Mouse (Mus musculus): ENCODE results near the gene Lgi4. TPM values are rescaled to one million over a fixed set of nuclear protein-coding genes. Genes with fewer than 3 reads are reported as not detected.
A peak's percentile ranks its signal among the peaks of the same experiment; 100 is the strongest.

Gene Lgi4
- polyA plus RNA-seq, 1 experiment from 2014 or later = not detected

GRCm38 (mm10) chr7:31077470-31077869 is 18.3 kb downstream of the Lgi4 start:
- H3K4me2 ChIP-seq (ENCODE audit: low read depth, low read length) = no peak overlapping the region
- no peaks in the 10 kb centered on the region for H3K9me3 ChIP-seq (ENCODE audit: low read length)
- no peaks in the 10 kb centered on the region for H3K27me3 ChIP-seq (ENCODE audit: insufficient read depth, low read length)
- no peaks in the 10 kb centered on the region for H3K36me3 ChIP-seq (replicated peaks; ENCODE audit: insufficient read depth, low read length)
- ATAC-seq (no peak), DNase-seq (no peak)
- TF ChIP-seq CTCF (IDR thresholded peaks at IDR 0.05; ENCODE audit: low read depth) = no peak
- no peak for TF ChIP-seq EP300 (IDR thresholded peaks at IDR 0.05; ENCODE audit: low read depth)
- H3K27ac ChIP-seq (ENCODE audit: low read depth) = no peak overlapping the region
- H3K4me1 ChIP-seq (ENCODE audit: insufficient read depth) = no peaks in the 10 kb centered on the region
- 53% methylated on average over 6 of the region's 6 CpGs for WGBS (ENCODE audit: insufficient replicate concordance)
- no peak overlapping the region for H3K9ac ChIP-seq (replicated peaks)
- no peak overlapping the region for H3K4me3 ChIP-seq (ENCODE audit: low read depth, low read length)

GRCm38 (mm10) chr7:31077885-31078445 is 18.8 kb downstream of the Lgi4 start:
- no peak overlapping the region for H3K9ac ChIP-seq (replicated peaks)
- H3K36me3 ChIP-seq (replicated peaks; ENCODE audit: insufficient read depth, low read length) = no peaks in the 10 kb centered on the region
- no peak overlapping the region for H3K4me2 ChIP-seq (ENCODE audit: low read depth, low read length)
- no peak overlapping the region for H3K27ac ChIP-seq (ENCODE audit: low read depth)
- peaks cover 4% of the 10 kb centered on the region for H3K4me1 ChIP-seq (ENCODE audit: insufficient read depth)
- DNase-seq (no peak), ATAC-seq (peak; percentile 30; the same call in 1 of the 2 replicates)
- TF ChIP-seq CTCF (IDR thresholded peaks at IDR 0.05; ENCODE audit: low read depth) (peak; percentile 81), EP300 (IDR thresholded peaks at IDR 0.05; ENCODE audit: low read depth) (no peak)
- no peak overlapping the region for H3K4me3 ChIP-seq (ENCODE audit: low read depth, low read length)
- H3K9me3 ChIP-seq (ENCODE audit: low read length) = no peaks in the 10 kb centered on the region
- H3K27me3 ChIP-seq (ENCODE audit: insufficient read depth, low read length) = no peaks in the 10 kb centered on the region
- WGBS (ENCODE audit: insufficient replicate concordance) = 47% methylated on average over 5 of the region's 5 CpGs

GRCm38 (mm10) chr7:31079670-31080069 is 20.5 kb downstream of the Lgi4 start:
- Histone ChIP-seq H3K4me3 (ENCODE audit: low read depth, low read length) (no peak overlapping the region), H3K27ac (ENCODE audit: low read depth) (no peak overlapping the region), H3K9ac (replicated peaks) (no peak overlapping the region), H3K4me1 (ENCODE audit: insufficient read depth) (peaks cover 11% of the 10 kb centered on the region), H3K36me3 (replicated peaks; ENCODE audit: insufficient read depth, low read length) (no peaks in the 10 kb centered on the region), H3K9me3 (ENCODE audit: low read length) (no peaks in the 10 kb centered on the region), H3K27me3 (ENCODE audit: insufficient read depth, low read length) (no peaks in the 10 kb centered on the region), H3K4me2 (ENCODE audit: low read depth, low read length) (no peak overlapping the region)
- peak; percentile 63 for ATAC-seq
- no peak for TF ChIP-seq EP300 (IDR thresholded peaks at IDR 0.05; ENCODE audit: low read depth)
- no peak for TF ChIP-seq CTCF (IDR thresholded peaks at IDR 0.05; ENCODE audit: low read depth)
- 73% methylated on average over 8 of the region's 8 CpGs for WGBS (ENCODE audit: insufficient replicate concordance)
- no peak for DNase-seq

- Histone ChIP-seq H3K4me2 (ENCODE audit: low read depth, low read length) (no peak overlapping the region), H3K9ac (replicated peaks) (no peak overlapping the region), H3K4me1 (ENCODE audit: insufficient read depth) (peaks cover 15% of the 10 kb centered on the region), H3K9me3 (ENCODE audit: low read length) (no peaks in the 10 kb centered on the region), H3K27me3 (ENCODE audit: insufficient read depth, low read length) (no peaks in the 10 kb centered on the region), H3K36me3 (replicated peaks; ENCODE audit: insufficient read depth, low read length) (no peaks in the 10 kb centered on the region), H3K27ac (ENCODE audit: low read depth) (no peak overlapping the region), H3K4me3 (ENCODE audit: low read depth, low read length) (no peak overlapping the region)
- WGBS (ENCODE audit: insufficient replicate concordance) = 68% methylated on average over 3 of the region's 3 CpGs
- DNase-seq (no peak), ATAC-seq (no peak)
- no peak for TF ChIP-seq CTCF (IDR thresholded peaks at IDR 0.05; ENCODE audit: low read depth)
- no peak for TF ChIP-seq EP300 (IDR thresholded peaks at IDR 0.05; ENCODE audit: low read depth)
Measured at GRCm38 (mm10) chr7:31080611-31081010, 21.5 kb downstream of the Lgi4 start.

GRCm38 (mm10) chr7:31081106-31081505 is 22.0 kb downstream of the Lgi4 start:
- Histone ChIP-seq H3K27me3 (ENCODE audit: insufficient read depth, low read length) (no peaks in the 10 kb centered on the region), H3K4me2 (ENCODE audit: low read depth, low read length) (no peak overlapping the region), H3K27ac (ENCODE audit: low read depth) (no peak overlapping the region), H3K4me3 (ENCODE audit: low read depth, low read length) (no peak overlapping the region), H3K4me1 (ENCODE audit: insufficient read depth) (peaks cover 15% of the 10 kb centered on the region), H3K9me3 (ENCODE audit: low read length) (no peaks in the 10 kb centered on the region), H3K36me3 (replicated peaks; ENCODE audit: insufficient read depth, low read length) (no peaks in the 10 kb centered on the region), H3K9ac (replicated peaks) (no peak overlapping the region)
- no peak for DNase-seq
- no peak for TF ChIP-seq EP300 (IDR thresholded peaks at IDR 0.05; ENCODE audit: low read depth)
- TF ChIP-seq CTCF (IDR thresholded peaks at IDR 0.05; ENCODE audit: low read depth) = no peak
- 47% methylated on average over 1 of the region's 1 CpGs for WGBS (ENCODE audit: insufficient replicate concordance)
- no peak for ATAC-seq

- H3K36me3 ChIP-seq (replicated peaks; ENCODE audit: insufficient read depth, low read length) = no peaks in the 10 kb centered on the region
- no peak overlapping the region for H3K4me2 ChIP-seq (ENCODE audit: low read depth, low read length)
- H3K27ac ChIP-seq (ENCODE audit: low read depth) = no peak overlapping the region
- H3K27me3 ChIP-seq (ENCODE audit: insufficient read depth, low read length) = no peaks in the 10 kb centered on the region
- no peaks in the 10 kb centered on the region for H3K9me3 ChIP-seq (ENCODE audit: low read length)
- DNase-seq = no peak
- TF ChIP-seq CTCF (IDR thresholded peaks at IDR 0.05; ENCODE audit: low read depth) (no peak), EP300 (IDR thresholded peaks at IDR 0.05; ENCODE audit: low read depth) (no peak)
- no peak overlapping the region for H3K4me3 ChIP-seq (ENCODE audit: low read depth, low read length)
- no peak for ATAC-seq
- no peak overlapping the region for H3K9ac ChIP-seq (replicated peaks)
- peaks cover 15% of the 10 kb centered on the region for H3K4me1 ChIP-seq (ENCODE audit: insufficient read depth)
Measured at GRCm38 (mm10) chr7:31082106-31082505, 23.0 kb downstream of the Lgi4 start.

Measured in liver, postnatal 0 days (tissue).